Mouse (Mus musculus) hindbrain, postnatal 0 days (tissue): ENCODE measurements at regions not wholly inside any gene's neighbourhood (a gene's known extent, or its start where the extent isn't known, plus 50 kb on each side); places are given as distances from the start of the nearest gene placed in this dataset.
"Not testable (repeated sequence)": the region's sequence is repeated elsewhere in the genome, so short reads cannot be mapped to it uniquely, and the experiment has no call there.

Experiments used
- ATAC-seq: fragments of 200-750 bp; cut with Nextera tagmentation; 2 replicates; pipeline ENCODE4 v1.8.0; 2017; ENCODE audit warnings: mild to moderate bottlenecking, moderate TSS enrichment, moderate library complexity
- DNase-seq: peaks from one replicate; pipeline ENCODE4 v3.0.0-alpha.2; 2015; ENCODE audit warnings: low spot score
- H3K27ac ChIP-seq: fragments of 300-500 bp; sonication (generic); 2 replicates; pipeline ENCODE4 v1.5.1; 2014; ENCODE audit warnings: mild to moderate bottlenecking
- H3K27me3 ChIP-seq: fragments of 300-500 bp; sonication (generic); 2 replicates; pipeline ENCODE4 v1.6.1; 2014; ENCODE audit warnings: low read length, mixed read lengths; ENCODE audit not compliant: insufficient read depth
- H3K36me3 ChIP-seq: fragments of 300-500 bp; sonication (generic); 2 replicates; pipeline ENCODE4 v1.6.1; 2014; ENCODE audit warnings: low read length, mixed read lengths; ENCODE audit not compliant: insufficient read depth
- H3K4me1 ChIP-seq: fragments of 300-500 bp; sonication (generic); 2 replicates; pipeline ENCODE4 v1.6.1; 2014; ENCODE audit warnings: antibody characterized with exemption, low read length, mixed read lengths; ENCODE audit not compliant: insufficient read depth
- H3K4me2 ChIP-seq: fragments of 300-500 bp; sonication (generic); 2 replicates; pipeline ENCODE4 v1.6.1; 2014; ENCODE audit warnings: low read depth, mild to moderate bottlenecking, low read length, moderate library complexity, mixed read lengths
- H3K4me3 ChIP-seq: fragments of 300-500 bp; sonication (generic); 2 replicates; pipeline ENCODE4 v1.5.1; 2014; ENCODE audit warnings: low read length
- H3K9ac ChIP-seq: fragments of 300-500 bp; sonication (generic); replicated peaks from 2 replicates; pipeline ENCODE4 v1.6.1; 2014; ENCODE audit warnings: mild to moderate bottlenecking, low read length, moderate library complexity, mixed read lengths
- H3K9me3 ChIP-seq: fragments of 300-500 bp; sonication (generic); 2 replicates; pipeline ENCODE4 v1.6.1; 2016; ENCODE audit warnings: low read length, mixed read lengths
- CTCF ChIP-seq: IDR thresholded peaks from 2 replicates; pipeline ENCODE4 v1.5.1; 2016; ENCODE audit warnings: antibody characterized with exemption, control low read depth, low read depth
- WGBS: fragments of 180-500 bp; shearing (Covaris S2); extraction: QIAGEN DNeasy Blood & Tissue Kit; methylation state at CpG from one replicate; pipeline ENCODE4 v1.1.7; 2014; 5-methylcytosine and 5-hydroxymethylcytosine counted together

- H3K4me1 ChIP-seq: no peaks in the 10 kb centered on the region
- H3K36me3 ChIP-seq: no peaks in the 10 kb centered on the region
- no peaks in the 10 kb centered on the region for H3K9me3 ChIP-seq
- no peak for ATAC-seq
- no peak for DNase-seq
- H3K27me3 ChIP-seq: no peaks in the 10 kb centered on the region
- H3K27ac ChIP-seq: no peak overlapping the region
- H3K9ac ChIP-seq: no peak overlapping the region
- TF ChIP-seq CTCF: no peak
- H3K4me2 ChIP-seq: no peak overlapping the region
- H3K4me3 ChIP-seq: no peak overlapping the region
- WGBS: 50% methylated on average over 2 of the region's 2 CpGs
These were observed 584.8 kb upstream of the Pfkp start for GRCm38 (mm10) chr13:7233399-7233798.

GRCm38 (mm10) chr13:7206626-7207211, 558.1 kb upstream of the Pfkp start:
- Histone ChIP-seq H3K27me3 (no peaks in the 10 kb centered on the region), H3K36me3 (no peaks in the 10 kb centered on the region), H3K4me3 (no peak overlapping the region), H3K9ac (no peak overlapping the region), H3K9me3 (no peaks in the 10 kb centered on the region), H3K4me1 (no peaks in the 10 kb centered on the region), H3K4me2 (no peak overlapping the region), H3K27ac (no peak overlapping the region)
- no peak for TF ChIP-seq CTCF
- no peak for DNase-seq
- ATAC-seq: no peak
- 64% methylated on average over 5 of the region's 5 CpGs for WGBS

- ATAC-seq (no peak), DNase-seq (no peak)
- no peak overlapping the region for H3K9ac ChIP-seq
- no peak overlapping the region for H3K4me3 ChIP-seq
- H3K27me3 ChIP-seq: no peaks in the 10 kb centered on the region
- no peak overlapping the region for H3K4me2 ChIP-seq
- no peaks in the 10 kb centered on the region for H3K9me3 ChIP-seq
- no peak overlapping the region for H3K27ac ChIP-seq
- no peaks in the 10 kb centered on the region for H3K36me3 ChIP-seq
- WGBS: 41% methylated on average over 6 of the region's 6 CpGs
- no peak for TF ChIP-seq CTCF
- H3K4me1 ChIP-seq: no peaks in the 10 kb centered on the region
These were observed 547.4 kb upstream of the Pfkp start for GRCm38 (mm10) chr13:7195990-7196389.

- H3K27me3 ChIP-seq: no peaks in the 10 kb centered on the region
- 74% methylated on average over 4 of the region's 4 CpGs for WGBS
- no peaks in the 10 kb centered on the region for H3K9me3 ChIP-seq
- no peak for ATAC-seq
- DNase-seq: no peak
- TF ChIP-seq CTCF: no peak
- no peak overlapping the region for H3K4me2 ChIP-seq
- H3K36me3 ChIP-seq: no peaks in the 10 kb centered on the region
- no peak overlapping the region for H3K9ac ChIP-seq
- H3K4me1 ChIP-seq: no peaks in the 10 kb centered on the region
- no peak overlapping the region for H3K4me3 ChIP-seq
- no peak overlapping the region for H3K27ac ChIP-seq
These were observed 533.7 kb upstream of the Pfkp start for GRCm38 (mm10) chr13:7182216-7182751.

DNA sequence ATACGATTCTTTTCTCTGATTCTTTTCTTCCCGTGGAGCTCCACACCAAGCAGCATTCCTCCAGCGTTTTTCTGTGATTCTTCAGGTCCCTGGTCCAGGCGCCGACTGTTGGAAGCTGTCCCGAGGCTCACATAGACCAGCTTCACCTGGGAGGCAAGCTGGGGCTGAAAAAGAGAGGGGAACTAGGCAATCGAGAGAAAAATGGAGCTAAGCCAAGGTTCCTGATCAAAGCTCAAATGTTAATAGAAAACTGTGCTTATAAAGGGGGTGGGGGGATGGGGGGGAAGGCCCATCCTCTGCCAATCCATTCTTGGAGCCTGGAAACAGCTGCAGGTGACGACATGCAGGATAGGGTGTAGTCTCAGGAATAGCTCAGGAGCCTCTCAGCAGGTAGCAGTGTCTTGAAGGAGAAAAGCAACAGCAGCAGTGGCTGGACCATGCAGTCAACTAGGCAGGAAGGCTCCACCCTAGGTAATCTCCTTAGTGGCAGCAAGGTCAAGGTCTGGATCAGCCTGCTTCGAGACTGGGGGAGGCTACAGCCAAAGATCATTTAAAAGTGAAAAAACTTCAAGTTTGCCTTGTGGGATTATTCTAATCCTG, 527.1 kb upstream of the Pfkp start:
- no peak overlapping the region for H3K27ac ChIP-seq
- H3K4me1 ChIP-seq: no peaks in the 10 kb centered on the region
- H3K9ac ChIP-seq: no peak overlapping the region
- no peak overlapping the region for H3K4me2 ChIP-seq
- H3K4me3 ChIP-seq: no peak overlapping the region
- H3K9me3 ChIP-seq: no peaks in the 10 kb centered on the region; the same call in 1 of the 2 replicates
- 70% methylated on average over 9 of the region's 9 CpGs for WGBS
- H3K27me3 ChIP-seq: no peaks in the 10 kb centered on the region
- TF ChIP-seq CTCF: no peak
- H3K36me3 ChIP-seq: no peaks in the 10 kb centered on the region
- DNase-seq (no peak), ATAC-seq (no peak)

DNA sequence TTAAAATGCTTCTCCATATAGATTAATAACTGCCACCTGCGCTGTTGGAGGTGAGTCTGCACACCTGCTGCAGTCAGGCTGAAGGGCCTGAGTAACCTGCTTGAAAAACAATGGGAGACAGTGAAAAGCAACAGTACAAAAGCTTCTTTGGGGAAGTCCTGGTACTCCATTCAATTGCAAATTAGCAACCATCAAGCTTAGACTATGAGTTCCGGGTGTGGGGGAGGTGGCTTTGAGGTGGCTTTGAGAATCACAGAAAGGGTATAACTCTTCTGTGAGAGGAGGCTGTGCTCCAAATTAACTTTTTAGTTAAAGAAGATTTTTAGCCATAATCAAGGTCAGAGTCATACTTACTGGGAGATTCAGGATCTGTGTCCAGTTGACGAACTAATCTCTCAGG, 521.5 kb upstream of the Pfkp start:
- not testable (repeated sequence) for H3K36me3 ChIP-seq, H3K4me2 ChIP-seq, H3K4me3 ChIP-seq, H3K27me3 ChIP-seq, H3K4me1 ChIP-seq, ATAC-seq, H3K27ac ChIP-seq, H3K9ac ChIP-seq, H3K9me3 ChIP-seq, DNase-seq
- WGBS: 74% methylated on average over 3 of the region's 3 CpGs

DNA sequence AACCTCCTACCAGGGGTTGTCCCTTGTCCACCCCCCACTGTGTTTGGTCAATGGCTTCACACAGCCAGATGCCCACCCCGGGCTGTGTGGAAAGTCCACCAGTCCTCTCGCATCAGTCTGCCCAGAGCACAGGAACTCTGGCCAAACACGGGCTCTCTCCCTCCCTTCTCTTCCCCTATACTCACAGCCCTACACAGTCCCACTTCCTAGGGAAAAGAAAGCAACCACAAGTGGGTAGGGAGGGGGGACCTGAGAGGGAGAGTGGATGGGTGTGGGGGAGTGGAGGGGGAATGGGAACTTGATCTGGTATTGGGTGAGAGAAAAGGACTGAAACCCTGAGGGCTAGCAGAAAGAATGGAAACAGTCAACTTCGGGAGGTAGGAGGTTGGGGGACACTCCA, 497.8 kb upstream of the Pfkp start:
- 61% methylated on average over 4 of the region's 4 CpGs for WGBS
- Histone ChIP-seq H3K4me2 (no peak overlapping the region), H3K36me3 (no peaks in the 10 kb centered on the region), H3K4me3 (no peak overlapping the region), H3K9me3 (no peaks in the 10 kb centered on the region), H3K4me1 (no peaks in the 10 kb centered on the region), H3K27ac (no peak overlapping the region), H3K9ac (no peak overlapping the region), H3K27me3 (no peaks in the 10 kb centered on the region)
- ATAC-seq (no peak), DNase-seq (no peak)
- TF ChIP-seq CTCF: no peak
